In genomic region chr17:28802006-28802481, GRCm38 (mm10) we compare ENCODE assay signal across 7 mouse cellular contexts. TPM values are rescaled to one million over a fixed set of nuclear protein-coding genes. Genes with fewer than 3 reads are reported as not detected.
A peak's percentile ranks its signal among the peaks of the same experiment; 100 is the strongest.
DNase-seq lines count a peak whose midpoint lies in the region; ATAC-seq and TF ChIP-seq lines count a peak whose summit lies in the region.

No protein-coding gene starts in this region.

- intact Hi-C loops in left cerebral cortex, adult 2 months (cut with DNase I), result no loop called here

- H3K36me3 ChIP-seq in forebrain, embryonic 11.5 days (ENCODE audit: control insufficient read depth, insufficient read depth, low read length), result peaks cover 8% of the 10 kb centered on the region
- H3K36me3 ChIP-seq in liver, embryonic 13.5 days, result peaks cover 34% of the 10 kb centered on the region

- H3K27me3 ChIP-seq in forebrain, embryonic 11.5 days (ENCODE audit: control insufficient read depth, insufficient read depth, low read length), result no peaks in the 10 kb centered on the region
- no peaks in the 10 kb centered on the region for H3K27me3 ChIP-seq in liver, embryonic 13.5 days

- peak overlapping the region; percentile 70 for H3K4me3 ChIP-seq in left cerebral cortex, adult 2 months
- H3K4me3 ChIP-seq in forebrain, embryonic 11.5 days (ENCODE audit: low read depth, low read length), result peak overlapping the region; percentile 97
- H3K4me3 ChIP-seq in liver, embryonic 13.5 days (replicated peaks), result peak overlapping the region; percentile 86

- H3K4me2 ChIP-seq in forebrain, embryonic 11.5 days (ENCODE audit: low read depth, low read length, severe bottlenecking), result peak overlapping the region; percentile 92
- peak overlapping the region; percentile 79 for H3K4me2 ChIP-seq in liver, embryonic 13.5 days

- peak overlapping the region; percentile 83 for H3K9ac ChIP-seq in forebrain, embryonic 11.5 days (ENCODE audit: low read length)
- H3K9ac ChIP-seq in liver, embryonic 13.5 days, result peak overlapping the region; percentile 95

- H3K27ac ChIP-seq in left cerebral cortex, adult 2 months, result peak overlapping the region; percentile 66; the same call in 1 of the 2 replicates
- H3K27ac ChIP-seq in forebrain, embryonic 11.5 days (ENCODE audit: low read depth, low read length), result peak overlapping the region; percentile 31; the same call in 1 of the 2 replicates
- peak overlapping the region; percentile 89 for H3K27ac ChIP-seq in liver, embryonic 13.5 days

- H3K9me3 ChIP-seq in forebrain, embryonic 11.5 days (ENCODE audit: control insufficient read depth, low read length), result no peaks in the 10 kb centered on the region
- H3K9me3 ChIP-seq in liver, embryonic 13.5 days (replicated peaks), result peaks cover 11% of the 10 kb centered on the region; the same call in 1 of the 2 replicates

- H3K4me1 ChIP-seq in forebrain, embryonic 11.5 days (replicated peaks; ENCODE audit: control insufficient read depth, insufficient read depth, low read length), result peaks cover 12% of the 10 kb centered on the region
- H3K4me1 ChIP-seq in liver, embryonic 13.5 days (replicated peaks), result peaks cover 69% of the 10 kb centered on the region

- TF ChIP-seq CTCF in left cerebral cortex, adult 2 months (IDR thresholded peaks at IDR 0.05), result no peak

- WGBS in forebrain, embryonic 11.5 days, result under 1% methylated on average over 18 of the region's 18 CpGs
- 2% methylated on average over 18 of the region's 18 CpGs for WGBS in liver, embryonic 13.5 days (ENCODE audit: insufficient replicate concordance)

- peak in 1 of 2 experiments; percentile 24 for DNase-seq in left cerebral cortex, adult 2 months (ENCODE audit: extremely low spot score in 1 of 2, low spot score in 2 of 2)
- no peak for DNase-seq in left cerebral cortex, adult 11 months (ENCODE audit: low spot score)
- DNase-seq in NIH3T3 (ENCODE audit: low read depth), result peak; percentile 57
- DNase-seq in forebrain, embryonic 11.5 days (ENCODE audit: low spot score), result no peak
- peak; percentile 39 for DNase-seq in liver, embryonic 13.5 days
- no peak for DNase-seq in adrenal gland, postnatal 36 days
- DNase-seq in layer of hippocampus, adult 8-10 months (ENCODE audit: low spot score in 2 of 2), result no peak

- ATAC-seq in forebrain, embryonic 11.5 days (replicated peaks; ENCODE audit: low FRiP score), result no peak
- ATAC-seq in liver, embryonic 13.5 days (ENCODE audit: low read depth), result no peak; the same call in 1 of the 2 replicates

RNA-seq across cellular contexts. Expression of gene Brpf3, which starts 1.2 kb away (rescaled TPM):
- total RNA-seq in left cerebral cortex, adult 2 months (2021), result 10 to 100 TPM; 49.1 to 49.5 TPM
- 13.1 and 17.3 TPM in 2 replicates for polyA plus RNA-seq in forebrain, embryonic 11.5 days (2014; fragmentation: Nextera tagmentation; extraction: Ambion mirVana)
- 61.8 and 69.9 TPM in 2 replicates for polyA plus RNA-seq in liver, embryonic 13.5 days (2015; fragmentation: Nextera tagmentation; extraction: Ambion mirVana)
- 100 to 1,000 TPM in 1 of 2 experiments, 10 to 100 TPM in 1; 64.8 to 101 TPM for total RNA-seq in adrenal gland, postnatal 36 days (2021)
- 10 to 100 TPM; 39.8 to 56.2 (median 50.5) TPM for total RNA-seq in layer of hippocampus, adult 8-10 months (2022)

RNA-seq across cellular contexts. Expression of gene Mapk13, which starts 32.9 kb away (rescaled TPM):
- 1 to 10 TPM; 1.6 to 1.7 TPM for total RNA-seq in left cerebral cortex, adult 2 months (2021)
- 2.3 and 2.7 TPM in 2 replicates for polyA plus RNA-seq in forebrain, embryonic 11.5 days (2014; fragmentation: Nextera tagmentation; extraction: Ambion mirVana)
- polyA plus RNA-seq in liver, embryonic 13.5 days (2015; fragmentation: Nextera tagmentation; extraction: Ambion mirVana), result 1.7 and 2.2 TPM in 2 replicates
- 100 to 1,000 TPM in 1 of 2 experiments, 10 to 100 TPM in 1; 77.9 to 267 TPM for total RNA-seq in adrenal gland, postnatal 36 days (2021)
- 1 to 10 TPM; 1.0 to 3.5 (median 2.0) TPM for total RNA-seq in layer of hippocampus, adult 8-10 months (2022)

RNA-seq across cellular contexts. Expression of gene Pnpla1, which starts 56.2 kb away (rescaled TPM):
- under 1 TPM; 0.61 to 0.66 TPM for total RNA-seq in left cerebral cortex, adult 2 months (2021)
- not detected in 2 replicates for polyA plus RNA-seq in forebrain, embryonic 11.5 days (2014; fragmentation: Nextera tagmentation; extraction: Ambion mirVana)
- polyA plus RNA-seq in liver, embryonic 13.5 days (2015; fragmentation: Nextera tagmentation; extraction: Ambion mirVana), result not detected in 2 replicates
- under 1 TPM in 1 of 2 experiments, not detected in 1; 0.23 TPM for total RNA-seq in adrenal gland, postnatal 36 days (2021)
- total RNA-seq in layer of hippocampus, adult 8-10 months (2022), result under 1 TPM; 0.43 to 0.84 (median 0.70) TPM

Comparison
In these comparisons a context has a peak if more than half of its experiments do, and no peak if none do; other contexts are left out.
1. DNase-seq: peak in NIH3T3 (single experiment) and liver, embryonic 13.5 days (single experiment); none in left cerebral cortex, adult 11 months (single experiment), forebrain, embryonic 11.5 days (single experiment), adrenal gland, postnatal 36 days (0 of 2) and layer of hippocampus, adult 8-10 months (0 of 2).
2. H3K27ac ChIP-seq: peak in every context shown above with its lines; median percentile 89 in liver, embryonic 13.5 days; 66 in left cerebral cortex, adult 2 months; 31 in forebrain, embryonic 11.5 days.
3. RNA of gene Mapk13, which starts 32.9 kb away (total RNA-seq): 77.9 to 267 TPM in adrenal gland, postnatal 36 days; 1.0 to 3.5 TPM in layer of hippocampus, adult 8-10 months and 1.6 to 1.7 TPM in left cerebral cortex, adult 2 months; every median in the first group is over 10 times any median in the second.
4. Peak in every context shown above with its lines, with median percentiles within 50 percentile points of each other: H3K4me3 ChIP-seq.